Mouse (Mus musculus) erythroid progenitor cell, adult 5-6 weeks (primary cell): ENCODE results near the gene Nfrkb. TPM values are rescaled to one million over a fixed set of nuclear protein-coding genes. Genes with fewer than 3 reads are reported as not detected.

ENCODE experiments used
- total RNA-seq, 2 experiments: library from RNA; stranded (forward) in 1 of 2; stranded (reverse) in 1 of 2; fragments of 150-400 nt in 1 of 2; fragments of 186-747, 209-891 nt in 1 of 2; gene quantifications; 2 replicates each; pipeline versions ENCODE4 v1.2.3 to v1.2.4; 2015 to 2017; ENCODE audit warnings: low replicate concordance in 2 of 2

Nfrkb gene
- total RNA-seq, 2 experiments from 2014 or later, result 6.6 to 12.2 TPM

Other genes with a start within 250 kb of the Nfrkb start
- 268 and 297 TPM in 2 replicates for gene Aplp2, start 174.4 kb upstream of the Nfrkb start, total RNA-seq (2015; ENCODE audit: low replicate concordance)
- gene Aplp2, start 174.4 kb upstream of the Nfrkb start, total RNA-seq (2017; ENCODE audit: low replicate concordance), result 307 and 428 TPM in 2 replicates
- 25.6 and 25.9 TPM in 2 replicates for gene Prdm10, start 105.7 kb upstream of the Nfrkb start, total RNA-seq (2015; ENCODE audit: low replicate concordance)
- gene Prdm10, start 105.7 kb upstream of the Nfrkb start, total RNA-seq (2017; ENCODE audit: low replicate concordance), result 30.8 and 32.2 TPM in 2 replicates
- gene Tmem45b, start 78.3 kb downstream of the Nfrkb start, total RNA-seq (2015; ENCODE audit: low replicate concordance), result not detected in 2 replicates
- gene Tmem45b, start 78.3 kb downstream of the Nfrkb start, total RNA-seq (2017; ENCODE audit: low replicate concordance), result not detected in 2 replicates